Mouse (Mus musculus) gastrocnemius, postnatal 36 days (tissue): Measurements from ENCODE around the gene Stard10. TPM values are rescaled to one million over a fixed set of nuclear protein-coding genes. Genes with fewer than 3 reads are reported as not detected.
A peak's percentile ranks its signal among the peaks of the same experiment; 100 is the strongest.

Source experiments
- DNase-seq, 2 experiments: peaks; one replicate each; pipeline ENCODE4 v3.0.0; 2022
- intact Hi-C: fragments of 180-260 bp; cut with DNase I; formaldehyde crosslinking; loops from one replicate; pipeline ENCODE4 v1.15.1; 2025
- total RNA-seq, 2 experiments: library from RNA; stranded (reverse); gene quantifications; 2 replicates each; pipeline ENCODE4 v1.2.3; 2021

Stard10 gene
- total RNA-seq, 2 experiments from 2014 or later: 39.2 to 44.1 TPM

DNA sequence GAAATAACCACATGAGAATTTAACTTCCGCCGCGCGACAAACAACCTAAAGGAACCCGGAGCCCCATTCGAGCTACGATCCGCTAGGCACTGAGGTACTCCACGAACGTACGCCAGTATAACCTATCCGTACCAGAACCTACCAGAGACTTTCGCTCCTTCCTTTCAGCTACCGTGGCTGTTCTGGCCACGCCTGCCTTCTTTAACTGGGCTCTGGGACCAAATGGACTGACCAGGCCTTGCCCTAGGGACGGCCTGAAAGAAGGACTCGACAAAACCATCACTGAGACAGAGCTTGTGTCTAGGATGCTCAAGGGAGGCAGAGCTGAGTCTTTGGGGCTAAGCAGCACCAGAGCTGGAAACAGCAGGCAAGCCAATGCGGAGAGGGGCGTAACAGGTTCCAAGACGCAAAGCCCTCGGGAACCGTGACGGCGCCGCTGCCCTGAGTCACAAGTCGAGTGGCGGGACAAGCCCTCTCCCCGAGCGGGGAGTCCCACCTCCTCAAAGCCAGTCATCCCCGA is 15.5 kb upstream of the Stard10 start:
- DNase-seq: no peak
- intact Hi-C loops: no loop called here

DNA sequence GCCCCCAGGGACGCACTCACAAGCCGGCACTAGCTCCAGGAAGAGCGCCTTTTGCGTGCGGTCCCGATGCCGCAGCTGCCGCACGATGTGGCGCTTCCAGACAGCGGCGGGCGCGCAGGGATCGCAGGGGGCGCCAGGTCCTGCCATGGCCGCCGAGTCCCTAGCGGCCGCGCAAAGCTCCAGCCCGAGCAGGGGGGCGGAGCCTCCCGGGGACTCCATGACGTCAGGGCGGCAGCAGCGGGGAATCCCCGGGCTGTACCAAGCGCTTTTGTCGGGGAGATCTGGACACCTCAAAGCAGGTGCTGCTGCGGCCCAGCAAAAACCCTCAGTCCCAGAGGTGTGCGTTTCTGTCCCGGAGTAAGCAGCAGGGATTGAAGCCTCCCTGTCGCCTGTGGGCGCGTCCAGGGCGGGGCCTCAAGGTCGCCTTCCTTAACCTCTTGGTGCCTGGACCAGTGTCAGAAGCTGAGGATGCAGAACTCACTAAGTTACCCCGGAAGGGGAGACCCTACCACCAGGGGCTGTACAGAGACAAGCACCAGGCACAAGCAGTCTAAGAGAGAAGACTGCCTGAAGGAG is 14.9 kb upstream of the Stard10 start, which contains the start of gene Atg16l2:
Atg16l2 (minus strand) TSS at position 371 of the 576 bp plus-strand sequence.
- peak; percentile 87 to 91 for DNase-seq
- intact Hi-C loops: no loop called here

DNA sequence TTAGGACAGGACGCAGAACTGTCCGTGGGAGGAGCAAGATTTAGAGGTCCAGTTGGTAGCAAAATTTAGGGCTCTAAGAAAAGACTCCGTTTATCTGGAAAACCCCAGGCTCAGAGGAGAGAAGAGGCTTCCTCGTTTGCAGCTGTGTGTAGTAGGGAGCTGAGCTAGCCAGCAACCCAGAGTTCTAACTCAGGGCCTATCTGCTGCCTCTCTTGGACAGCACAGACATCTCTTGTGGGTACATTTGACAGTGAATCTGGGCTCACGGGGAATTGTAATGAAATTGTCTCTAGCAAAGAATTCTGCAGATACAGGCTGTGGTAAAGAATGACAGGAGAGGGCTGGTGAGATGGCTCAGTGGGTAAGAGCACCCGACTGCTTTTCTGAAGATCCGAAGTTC is 14.2 kb upstream of the Stard10 start:
- no peak for DNase-seq
- intact Hi-C loops: no loop called here

DNA sequence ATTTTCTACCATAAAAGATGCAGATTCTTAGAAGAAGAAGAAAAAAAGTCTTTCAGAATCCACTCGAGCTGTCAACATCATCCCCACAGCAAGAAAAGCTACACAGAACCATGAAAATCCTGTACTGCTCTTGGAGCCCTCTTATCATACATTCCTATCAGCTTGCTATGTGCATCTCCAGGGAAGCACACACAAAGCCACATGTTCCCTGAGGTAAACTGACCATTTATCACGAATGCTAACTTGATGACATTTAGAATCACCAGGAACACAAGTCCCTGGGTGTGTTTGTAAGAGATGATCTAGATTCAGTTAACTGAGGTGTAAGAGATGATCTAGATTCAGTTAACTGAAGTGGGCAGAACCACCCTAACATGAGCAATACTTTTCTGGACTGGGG is 10.0 kb upstream of the Stard10 start:
- DNase-seq: no peak
- intact Hi-C loops: no loop called here

DNA sequence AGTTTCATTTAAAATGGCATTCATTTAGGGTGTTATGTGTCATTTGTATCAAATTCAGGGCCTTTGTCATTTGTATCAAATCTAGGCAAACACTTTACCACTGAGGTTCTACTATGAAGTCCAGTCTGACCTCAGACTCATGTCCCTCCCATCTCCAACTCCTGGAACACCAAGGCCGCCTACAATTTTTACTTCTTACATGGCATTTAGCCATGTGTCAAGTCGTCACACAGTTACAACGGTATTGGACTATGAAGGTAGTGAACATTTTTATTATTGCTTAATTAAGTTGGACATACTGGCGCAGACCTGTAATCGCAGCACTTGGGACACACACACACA is 6.9 kb upstream of the Stard10 start:
- no peak for DNase-seq
- intact Hi-C loops: loop anchor here (2.0 kb wide), 1 partner anchor 63 kb away; no protein-coding TSS in a partner anchor

DNA sequence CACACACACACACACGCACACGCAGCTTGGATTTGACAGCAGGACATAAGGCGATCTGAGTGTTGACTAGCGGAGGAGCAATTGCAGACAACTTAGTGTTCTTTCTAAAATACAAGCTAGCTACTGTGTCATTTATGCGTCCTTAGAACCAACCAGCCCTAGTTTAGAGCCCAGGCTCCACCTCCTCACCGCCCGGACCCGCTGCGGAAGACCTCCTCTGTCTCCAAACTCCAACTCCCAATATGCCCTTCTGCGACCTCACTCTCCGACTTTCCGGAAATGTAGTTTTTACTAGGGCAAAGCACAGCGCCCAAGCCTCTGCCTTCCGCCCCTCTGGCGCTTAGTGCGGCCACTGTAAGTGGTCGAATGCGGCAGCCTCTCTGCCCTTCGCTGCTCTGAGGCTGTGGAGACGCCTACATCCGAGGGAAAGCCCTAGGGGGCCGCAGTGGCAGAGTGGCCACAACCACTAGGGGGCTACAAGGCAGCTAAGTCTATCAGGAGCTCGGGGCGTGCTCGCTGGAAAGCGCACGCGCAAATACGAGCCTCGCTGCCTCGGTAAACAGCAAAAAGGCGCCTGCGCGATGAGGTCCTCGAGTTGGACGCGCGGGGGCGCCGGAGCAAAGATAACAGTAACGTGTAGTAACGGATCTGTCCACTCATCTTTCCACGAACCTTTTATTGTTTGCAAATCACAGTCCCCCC is 6.4 kb upstream of the Stard10 start:
- intact Hi-C loops: loop anchor here (2.0 kb wide), 1 partner anchor 62 kb away; no protein-coding TSS in a partner anchor

DNA sequence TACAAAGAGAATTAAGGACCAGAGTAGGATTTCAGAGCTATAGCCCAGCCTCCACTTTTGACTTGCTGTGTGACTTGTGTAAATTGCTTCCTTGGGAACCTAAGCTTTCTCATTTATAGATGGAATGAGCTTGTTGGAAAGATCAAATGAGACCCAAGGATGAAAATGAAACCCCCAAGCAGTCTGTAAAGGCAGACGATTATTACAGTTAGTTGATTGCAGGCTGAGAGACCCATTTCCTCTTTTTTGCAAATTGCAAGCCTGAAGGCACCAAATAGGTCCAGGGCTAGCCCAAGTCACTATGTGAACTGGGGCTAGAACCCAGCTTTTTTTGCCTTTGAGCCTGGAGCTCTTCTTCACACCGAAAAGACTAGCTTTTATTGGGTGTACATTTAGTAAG is 5.8 kb upstream of the Stard10 start:
- intact Hi-C loops: loop anchor here (2.0 kb wide), 1 partner anchor 62 kb away; no protein-coding TSS in a partner anchor
- DNase-seq: no peak

More for the DNA sequence above, 6.4 kb upstream of the Stard10 start:
- DNase-seq: peak; percentile 97

DNA sequence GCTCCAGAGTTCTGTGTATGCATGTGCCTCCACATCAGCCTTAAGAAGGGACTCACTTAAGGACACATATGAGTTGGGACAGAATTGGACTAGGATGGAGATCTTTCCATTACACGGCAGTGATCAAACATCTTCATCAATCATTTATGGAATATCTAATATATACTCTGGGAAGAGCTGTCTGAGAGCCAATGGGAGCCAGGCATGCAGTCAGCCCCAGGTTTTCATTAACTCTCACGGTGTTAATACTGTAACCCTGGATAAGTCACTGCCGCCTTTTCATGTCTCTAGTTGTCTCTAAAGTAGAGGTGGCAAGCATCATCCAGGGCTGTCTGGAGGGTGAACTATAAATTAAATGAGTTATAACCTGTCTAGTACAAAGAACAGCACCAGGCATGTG is 3.9 kb upstream of the Stard10 start:
- intact Hi-C loops: no loop called here
- DNase-seq: no peak

DNA sequence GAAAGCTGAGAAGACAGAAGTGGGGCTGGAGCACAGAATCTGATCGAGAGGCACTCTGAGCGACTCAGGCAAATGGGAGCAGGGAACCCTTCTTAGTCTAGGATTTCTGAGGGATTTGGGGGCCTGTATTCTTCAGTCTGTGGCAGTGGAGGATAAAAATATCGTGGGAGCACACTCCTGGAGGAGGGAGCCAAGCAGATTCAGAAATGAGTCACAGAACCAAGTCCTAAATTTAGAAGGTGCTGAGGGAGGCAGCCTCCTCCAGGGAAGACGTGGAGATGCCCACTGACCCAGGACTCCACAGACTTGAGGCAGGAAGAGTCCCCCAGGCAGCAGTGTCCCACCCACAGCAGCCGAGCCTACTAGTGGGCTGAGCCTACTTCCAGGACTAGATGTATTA is 2.5 kb upstream of the Stard10 start:
- no peak for DNase-seq
- intact Hi-C loops: no loop called here

DNA sequence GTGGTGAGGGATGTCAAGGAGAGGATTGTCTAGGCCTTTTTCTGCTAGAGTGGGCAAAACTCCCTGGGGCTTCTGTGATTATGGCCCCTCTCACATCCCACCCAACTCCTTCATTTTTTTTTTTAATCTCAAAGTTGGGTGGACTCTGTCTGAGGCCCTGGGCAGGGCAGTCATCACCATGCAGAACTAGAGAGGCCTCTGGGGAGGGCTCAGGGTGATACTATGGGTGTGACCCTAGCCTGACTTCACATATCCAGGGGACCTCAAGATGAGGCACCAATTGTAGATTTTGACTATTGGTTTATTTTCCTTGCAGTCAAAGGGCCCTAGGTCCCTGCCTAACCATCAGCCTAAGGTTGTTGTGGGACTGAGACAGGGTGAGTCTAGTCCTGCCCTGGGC is 1.2 kb upstream of the Stard10 start:
- no peak for DNase-seq
- intact Hi-C loops: no loop called here

DNA sequence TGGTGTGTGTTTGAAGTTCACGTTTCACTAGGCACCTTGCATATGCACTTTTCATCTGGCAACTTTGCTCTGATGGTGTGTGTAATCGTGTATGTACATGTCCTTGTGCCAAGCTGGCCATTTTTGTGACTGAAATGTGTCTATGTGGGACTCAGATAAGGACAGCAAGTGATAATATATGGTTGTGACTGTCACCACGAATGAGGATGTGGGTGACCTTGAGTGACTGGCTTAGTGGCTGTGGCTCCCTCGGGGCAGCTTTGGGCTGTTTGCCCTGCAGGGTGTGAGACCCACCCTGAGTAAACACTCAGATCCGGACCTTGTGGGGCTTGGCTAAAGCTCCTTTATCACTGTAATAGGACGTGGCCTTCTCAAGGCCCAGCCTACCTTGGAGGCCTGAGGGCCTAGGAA is 290 bp upstream of the Stard10 start:
- intact Hi-C loops: no loop called here
- DNase-seq: no peak

DNA sequence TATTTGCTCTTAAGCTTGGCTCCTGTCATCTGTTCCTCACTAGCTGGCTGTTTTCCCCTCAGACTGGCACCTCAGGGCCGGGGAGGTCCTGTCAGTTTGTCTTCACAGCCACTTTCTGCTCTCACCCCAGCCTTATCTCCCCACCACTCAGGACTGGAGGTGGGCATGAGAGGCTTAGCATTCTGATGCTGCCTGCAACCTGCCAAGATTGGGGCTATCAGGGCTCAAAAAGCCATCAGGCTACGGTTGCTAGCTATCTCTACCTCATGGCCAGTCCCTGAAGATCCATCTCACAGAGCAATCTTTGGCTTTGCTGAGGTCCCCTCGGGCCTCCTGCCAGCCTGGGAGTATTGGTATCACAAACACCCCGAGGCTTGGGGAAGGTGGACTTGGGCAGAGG is 2.0 kb downstream of the Stard10 start:
- no peak for DNase-seq
- intact Hi-C loops: no loop called here

DNA sequence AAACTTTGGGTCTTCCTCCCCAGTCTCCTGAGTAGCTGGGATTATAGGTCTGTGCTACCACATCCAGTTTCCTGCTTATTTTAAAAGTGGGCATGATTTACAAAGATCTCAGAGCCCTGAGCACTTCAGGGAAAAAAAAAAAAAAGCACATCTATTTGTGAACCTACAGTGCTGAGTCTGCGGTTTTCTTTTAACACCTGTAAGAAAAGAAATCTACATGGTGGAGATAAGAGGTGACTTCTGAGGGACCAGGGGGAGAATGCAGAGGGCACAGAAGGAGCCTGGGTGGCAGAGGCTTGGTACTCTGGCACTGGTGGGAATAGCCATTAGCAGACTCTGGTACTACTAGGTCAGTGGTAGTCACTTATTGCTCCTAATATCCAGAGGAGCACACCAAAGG is 2.9 kb downstream of the Stard10 start:
- intact Hi-C loops: no loop called here
- DNase-seq: no peak

DNA sequence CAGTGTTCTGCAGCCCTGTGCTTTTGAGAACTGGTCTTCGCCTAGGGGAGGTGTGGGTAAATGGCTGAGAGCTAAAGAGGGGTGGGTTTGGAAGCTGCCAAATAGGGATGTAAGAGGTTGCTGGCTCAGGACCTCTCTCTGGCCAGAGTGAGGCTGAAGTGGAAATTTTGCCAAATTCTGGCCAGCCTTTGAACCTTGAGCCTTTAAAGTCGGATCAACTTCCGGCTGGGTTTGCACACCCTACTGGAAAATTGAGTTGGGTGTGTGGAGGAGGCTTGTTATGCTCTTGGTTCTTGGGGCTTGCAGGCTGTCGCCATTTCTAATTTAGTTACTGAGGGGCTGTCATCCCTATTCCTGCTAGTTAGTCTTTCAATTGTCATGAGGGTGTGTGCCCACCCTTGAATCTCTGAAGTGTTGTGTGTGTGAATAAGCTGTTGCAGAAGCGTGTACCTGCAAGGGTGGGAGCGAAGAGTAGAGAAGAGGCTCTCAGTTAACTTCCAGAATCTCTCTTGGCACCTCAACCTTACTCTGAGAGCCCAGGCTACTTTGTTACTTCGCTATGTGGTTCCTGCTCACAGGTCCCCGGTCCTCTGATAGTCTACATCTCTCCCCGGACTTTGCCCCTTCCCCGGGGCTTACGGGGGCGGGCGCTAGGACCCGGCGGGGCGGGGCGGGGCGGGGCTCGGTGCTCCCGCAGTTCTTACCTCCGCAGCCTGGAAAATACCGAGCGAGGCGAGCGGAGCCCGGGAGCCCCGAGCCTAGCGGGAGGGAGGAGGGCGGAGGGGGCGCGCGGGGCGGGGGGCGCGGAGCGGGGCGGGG is 3.7 kb downstream of the Stard10 start:
- no peak for DNase-seq
- intact Hi-C loops: no loop called here

DNA sequence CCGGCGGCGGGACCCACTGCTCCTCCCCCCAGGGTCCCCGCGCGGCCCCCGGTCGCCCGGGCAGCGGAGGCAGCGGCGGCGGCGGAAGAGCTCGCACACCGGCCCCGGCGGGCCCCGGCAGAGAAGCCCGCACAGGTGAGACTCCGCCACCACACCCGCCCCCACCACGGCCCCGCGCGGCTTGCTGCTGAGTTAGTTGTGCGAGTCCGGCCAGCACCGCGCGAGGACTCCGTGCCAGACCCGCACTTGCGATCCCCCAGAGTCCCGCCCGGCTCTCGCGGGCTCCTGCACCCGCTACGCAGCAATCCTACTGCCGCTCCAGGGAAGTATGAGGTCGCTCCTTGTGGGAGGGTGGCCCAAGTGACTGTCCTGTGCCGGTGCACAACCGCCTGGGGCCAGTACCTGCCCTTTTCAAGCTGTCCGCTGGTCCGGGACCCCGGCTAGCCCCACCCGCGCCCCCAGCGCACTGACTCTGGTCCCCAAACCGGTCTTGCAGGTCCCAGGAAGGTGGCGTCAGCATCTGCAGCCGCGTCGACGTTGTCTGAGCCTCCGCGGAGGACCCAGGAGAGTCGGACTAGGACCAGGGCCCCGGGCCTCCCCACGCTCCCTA is 4.4 kb downstream of the Stard10 start:
- DNase-seq: no peak
- intact Hi-C loops: no loop called here

DNA sequence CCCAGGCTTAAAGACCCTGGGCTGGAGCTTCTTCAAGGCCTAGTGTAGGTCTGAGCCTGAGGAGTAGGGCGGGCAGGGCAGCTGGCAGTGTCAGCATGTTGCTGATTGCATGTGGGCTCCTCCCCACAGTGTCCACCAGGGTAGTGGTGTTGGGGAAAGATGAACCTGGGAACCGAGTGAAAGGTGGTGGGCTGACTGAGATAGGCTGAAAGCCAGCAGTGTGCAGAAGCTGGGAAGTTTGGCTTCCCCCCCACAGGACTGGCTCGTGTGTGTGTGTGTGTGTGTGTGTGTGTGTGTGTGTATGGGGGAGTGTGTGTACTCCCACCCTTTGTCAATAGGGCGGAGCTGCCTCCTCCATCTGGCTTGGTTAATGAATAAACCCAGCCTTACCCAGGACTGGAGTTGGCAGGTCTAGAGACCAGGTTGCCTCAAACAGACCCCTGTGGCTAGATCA is 6.3 kb downstream of the Stard10 start:
- intact Hi-C loops: no loop called here
- no peak for DNase-seq

DNA sequence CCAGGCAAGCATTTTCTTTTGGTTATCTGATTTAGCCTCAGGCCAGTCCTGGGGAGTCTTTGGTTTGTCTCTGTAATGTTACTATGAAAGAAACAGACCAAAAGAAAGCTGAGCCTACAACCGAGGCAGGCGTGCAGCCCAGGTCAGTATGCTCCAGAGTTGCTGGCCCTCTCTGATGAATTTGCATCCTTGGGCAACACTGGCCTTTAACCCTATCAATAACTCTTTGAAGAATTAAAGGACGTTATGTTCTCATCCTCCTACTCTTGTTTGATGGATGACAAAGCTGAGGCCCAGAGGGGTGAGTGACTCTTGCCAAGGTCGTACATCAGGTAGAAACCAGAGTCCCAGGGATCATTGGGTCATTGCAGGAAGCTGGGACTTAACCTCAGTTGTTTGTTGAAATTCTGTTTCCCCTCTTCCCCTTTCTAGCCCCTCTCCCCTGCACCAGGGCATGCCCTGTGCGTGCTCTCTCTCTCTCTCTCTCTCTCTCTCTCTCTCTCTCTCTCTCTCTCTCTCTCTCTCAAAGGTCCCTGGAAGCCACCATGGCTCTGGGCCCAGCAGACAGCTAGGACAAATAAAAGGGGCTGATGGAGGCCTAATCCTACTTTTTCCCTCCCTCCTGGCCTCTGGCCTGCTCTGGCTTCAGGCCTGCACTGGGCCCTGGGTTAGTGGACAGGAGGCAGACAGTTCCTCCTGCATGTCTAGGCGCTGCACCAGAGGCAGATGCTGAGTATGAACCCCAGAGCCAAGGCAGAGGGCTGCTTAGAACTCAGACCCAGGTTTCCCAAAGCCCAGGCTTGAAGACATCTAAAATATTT is 7.5 kb downstream of the Stard10 start:
- no peak for DNase-seq
- intact Hi-C loops: no loop called here

DNA sequence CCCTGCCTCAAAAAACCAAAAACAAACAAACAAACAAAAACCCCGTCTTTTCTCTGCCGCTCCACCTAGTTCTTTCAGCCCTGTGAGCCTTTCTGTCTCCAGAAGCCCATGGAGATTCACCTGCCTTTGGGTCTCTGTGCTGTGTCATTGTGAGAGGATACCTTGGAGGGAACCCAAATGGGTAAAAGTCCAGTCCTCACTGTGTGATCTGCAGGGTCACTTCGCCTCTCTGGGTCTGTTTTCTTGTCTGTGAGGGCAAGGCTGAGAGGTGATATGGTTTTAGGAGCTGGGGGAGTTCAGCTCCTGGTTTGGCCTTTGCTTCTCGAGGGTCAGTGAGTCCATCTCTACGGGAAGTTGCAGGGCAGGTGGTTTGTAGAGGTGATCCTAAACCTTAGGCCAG is 9.1 kb downstream of the Stard10 start:
- no peak for DNase-seq
- intact Hi-C loops: no loop called here

DNA sequence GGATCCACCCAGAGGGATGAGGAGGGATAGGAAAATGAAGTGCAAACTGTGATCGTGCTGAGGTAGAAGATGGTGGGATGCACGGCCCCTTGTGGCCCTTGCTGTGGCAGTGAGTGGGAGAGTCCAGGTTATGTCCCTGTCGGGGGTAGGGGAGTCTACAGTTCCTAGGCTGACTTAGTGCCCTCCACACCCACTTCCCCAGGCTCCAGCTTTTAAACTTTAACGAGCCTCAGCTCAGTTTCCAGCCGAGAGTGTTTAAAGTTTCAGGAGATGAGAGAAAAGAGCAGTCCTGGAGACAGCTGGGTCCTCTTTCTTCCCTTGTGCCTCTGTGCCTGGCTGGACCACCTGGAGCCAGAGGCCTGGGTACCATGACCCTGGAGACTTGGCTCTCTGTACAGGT is 10.4 kb downstream of the Stard10 start:
- no peak for DNase-seq
- intact Hi-C loops: no loop called here

DNA sequence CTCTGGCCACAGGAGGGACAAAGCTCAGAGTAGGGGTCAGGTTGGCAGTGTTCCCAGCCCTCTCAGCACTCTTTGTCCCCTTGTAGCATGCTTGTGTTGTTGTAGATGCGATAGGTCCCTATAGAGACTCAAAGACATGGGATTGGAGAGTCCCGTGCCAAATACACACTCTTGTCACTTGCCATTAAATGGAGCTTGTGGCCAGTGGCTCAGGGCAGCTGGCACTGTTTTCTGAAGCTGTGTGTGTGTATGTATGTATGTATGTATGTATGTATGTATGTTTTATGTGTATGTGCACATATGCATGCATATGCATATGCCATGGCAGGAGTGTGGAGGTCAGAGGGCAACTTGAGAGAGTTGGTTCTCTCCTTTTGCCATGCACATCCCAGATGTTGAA is 10.9 kb downstream of the Stard10 start:
- intact Hi-C loops: no loop called here
- no peak for DNase-seq
